Mouse (Mus musculus) liver, embryonic 14.5 days (tissue): ENCODE data around the gene Cep162.

ENCODE experiments used
- CTCF ChIP-seq: IDR thresholded peaks from 2 replicates; pipeline ENCODE4 v1.5.1; 2016; ENCODE audit warnings: antibody characterized with exemption, low read depth, control low read depth
- EP300 ChIP-seq: IDR thresholded peaks from 2 replicates; pipeline ENCODE4 v1.6.1; 2016; ENCODE audit warnings: antibody characterized with exemption, low read depth

GRCm38 (mm10) chr9:87182231-87182630 is 73.1 kb downstream of the Cep162 start:
- TF ChIP-seq CTCF (no peak), EP300 (no peak)
